Mouse (Mus musculus) cerebellum, postnatal 36 days (tissue): ENCODE measurements around the gene BC048562.

Source experiments
- DNase-seq, 2 experiments: peaks; one replicate each; pipeline ENCODE4 v3.0.0; 2021 to 2022; ENCODE audit warnings: mixed read lengths in 2 of 2

The BC048562 gene

GRCm38 (mm10) chr9:108480813-108481519, 44.7 kb downstream of the BC048562 start:
- DNase-seq, result no peak

- no peak for DNase-seq
Measured at GRCm38 (mm10) chr9:108481520-108482210, 45.4 kb downstream of the BC048562 start.

GRCm38 (mm10) chr9:108483051-108483790, 46.9 kb downstream of the BC048562 start:
- DNase-seq, result no peak

- DNase-seq, result no peak
Measured at GRCm38 (mm10) chr9:108484021-108484420, 47.7 kb downstream of the BC048562 start.

- DNase-seq, result no peak
Measured at GRCm38 (mm10) chr9:108485301-108485875, 49.1 kb downstream of the BC048562 start.

GRCm38 (mm10) chr9:108486973-108487530, 50.8 kb downstream of the BC048562 start:
- no peak for DNase-seq

- no peak for DNase-seq
Measured at GRCm38 (mm10) chr9:108488403-108488802, 52.1 kb downstream of the BC048562 start.

- no peak for DNase-seq
Measured at GRCm38 (mm10) chr9:108489215-108489614, 52.9 kb downstream of the BC048562 start.

GRCm38 (mm10) chr9:108489702-108490558, 53.6 kb downstream of the BC048562 start:
- DNase-seq, result no peak

GRCm38 (mm10) chr9:108490559-108491285, 54.4 kb downstream of the BC048562 start, which contains the start of gene Usp19:
Gene Usp19 (plus strand): TSS chr9:108490602.
- DNase-seq, result peak; percentile 94 to 96

- no peak for DNase-seq
Measured at GRCm38 (mm10) chr9:108491286-108491580, 55.0 kb downstream of the BC048562 start.

- no peak for DNase-seq
Measured at GRCm38 (mm10) chr9:108492043-108492750, 55.9 kb downstream of the BC048562 start.

GRCm38 (mm10) chr9:108493246-108493645, 57.0 kb downstream of the BC048562 start:
- DNase-seq, result no peak

GRCm38 (mm10) chr9:108494146-108494825, 58.0 kb downstream of the BC048562 start:
- DNase-seq, result no peak

- no peak for DNase-seq
Measured at GRCm38 (mm10) chr9:108494905-108495304, 58.6 kb downstream of the BC048562 start.
